Mouse (Mus musculus) hematopoietic stem cell, adult 5-6 weeks (primary cell): ENCODE data around the gene Scube1. TPM values are rescaled to one million over a fixed set of nuclear protein-coding genes. Genes with fewer than 3 reads are reported as not detected.

Experiments used
- ATAC-seq, 2 experiments: fragments of 125-278 bp in 1 of 2; replicated peaks in 1 of 2; 2 replicates each; pipeline ENCODE4 v1.8.0; 2016 to 2017; ENCODE audit warnings: inconsistent platforms in 2 of 2, mild to moderate bottlenecking in 2 of 2, moderate number of reproducible peaks in 2 of 2, low read depth in 1 of 2, moderate TSS enrichment in 1 of 2; ENCODE audit not compliant: low FRiP score in 2 of 2, poor library complexity in 2 of 2, severe bottlenecking in 2 of 2, insufficient read depth in 1 of 2, low TSS enrichment in 1 of 2
- total RNA-seq: library from RNA; stranded (forward); fragments of 172-1452, 232-1000 nt; gene quantifications from 2 replicates; pipeline ENCODE4 v1.2.3, GENCODE M21; 2017

Gene Scube1
- total RNA-seq, 1 experiment from 2014 or later, result not detected

DNA sequence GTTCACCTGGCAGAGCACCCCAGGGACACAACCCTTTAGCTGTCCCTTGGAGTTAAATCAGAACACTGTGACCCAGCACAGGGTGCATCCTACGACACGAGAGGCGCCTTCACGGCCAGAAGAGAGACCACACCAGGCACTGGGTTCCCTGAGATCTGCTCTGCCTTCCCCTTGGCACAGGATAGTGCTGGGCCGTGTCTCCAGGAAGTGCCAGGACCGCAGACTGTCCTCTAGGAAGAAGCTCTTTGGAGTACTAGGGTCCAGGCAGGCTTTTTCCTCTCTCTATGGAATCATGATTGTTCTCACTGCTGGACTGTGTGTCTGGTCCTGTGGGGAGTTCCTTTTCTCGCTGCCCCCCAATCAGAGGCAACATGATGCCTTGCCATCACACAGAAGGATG, 44.5 kb downstream of the Scube1 start:
- no peak for ATAC-seq

DNA sequence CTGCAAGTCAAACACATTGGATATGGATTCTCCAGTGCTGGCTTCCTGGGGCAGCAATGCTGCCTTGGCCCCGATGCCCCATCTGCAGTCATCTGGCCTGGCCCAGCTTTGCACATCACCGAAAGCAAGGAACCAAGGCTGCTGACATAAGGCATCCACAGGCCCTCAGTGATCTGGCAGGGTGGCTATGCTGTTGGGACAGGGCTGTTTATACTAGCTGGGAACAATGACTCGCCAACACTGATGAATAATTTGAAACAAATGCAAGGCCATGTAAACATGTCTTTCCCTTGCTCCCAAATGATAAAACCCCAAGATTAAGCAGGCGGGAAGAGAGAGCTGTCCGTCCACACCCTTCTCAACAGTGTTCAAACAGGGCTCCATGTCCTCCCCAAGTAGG, 45.1 kb downstream of the Scube1 start:
- no peak for ATAC-seq

DNA sequence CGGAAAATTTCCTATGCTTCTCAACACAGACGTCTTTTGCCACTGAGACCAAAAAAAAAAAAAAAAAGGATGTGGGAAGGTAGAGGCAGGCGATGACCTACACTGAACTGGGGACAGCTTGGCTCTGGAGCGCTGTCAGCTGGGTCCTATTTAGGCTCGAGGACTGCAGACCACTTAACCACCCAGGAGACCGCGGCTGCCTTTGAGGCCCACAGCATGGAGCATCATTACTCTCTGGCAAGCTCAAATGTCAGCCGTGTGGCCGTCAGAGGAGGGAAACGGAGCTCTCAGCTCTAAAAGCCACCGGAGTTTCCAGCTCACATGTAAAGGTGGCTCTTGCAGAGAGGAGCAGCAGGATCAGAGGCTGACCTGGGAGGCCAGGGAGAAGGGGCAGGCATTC, 46.2 kb downstream of the Scube1 start:
- ATAC-seq, result no peak

DNA sequence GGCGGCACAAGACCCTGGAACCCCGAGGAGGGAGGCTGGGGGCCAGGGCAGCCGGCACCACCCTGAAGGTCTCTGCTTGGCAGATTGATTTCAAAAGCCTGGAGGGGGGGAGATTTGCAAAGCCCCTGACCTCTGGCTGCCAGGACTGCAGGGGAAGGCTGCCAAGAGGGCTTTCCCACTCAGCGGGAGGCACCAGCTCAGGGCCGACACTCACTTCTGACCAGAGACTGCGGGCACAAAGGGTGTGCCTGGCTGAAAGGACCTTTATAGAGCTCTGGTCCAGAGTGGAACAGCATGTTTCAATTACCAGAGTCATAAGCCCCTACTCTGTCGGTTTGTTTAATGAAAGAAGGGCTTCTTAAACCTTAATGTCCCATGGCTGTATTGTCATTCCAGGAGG, 46.7 kb downstream of the Scube1 start:
- no peak for ATAC-seq

DNA sequence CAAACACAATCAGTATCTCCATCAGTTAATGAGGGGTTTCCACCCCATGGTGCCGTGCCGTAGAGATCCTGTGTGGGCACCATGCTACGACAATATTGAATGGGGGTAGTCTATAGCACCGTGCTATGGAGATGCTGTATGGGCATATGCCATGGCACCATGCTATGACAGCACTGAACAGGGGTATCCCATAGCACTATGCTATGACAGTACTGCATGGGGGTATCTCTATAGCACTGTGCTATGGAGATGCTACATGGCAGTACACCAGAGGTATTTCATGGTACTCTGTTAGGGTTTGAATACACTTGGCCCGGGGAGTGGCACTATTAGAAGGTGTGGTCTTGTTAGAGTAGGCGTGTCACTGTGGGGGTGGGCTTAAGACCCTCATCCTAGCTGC, 47.7 kb downstream of the Scube1 start:
- no peak for ATAC-seq

DNA sequence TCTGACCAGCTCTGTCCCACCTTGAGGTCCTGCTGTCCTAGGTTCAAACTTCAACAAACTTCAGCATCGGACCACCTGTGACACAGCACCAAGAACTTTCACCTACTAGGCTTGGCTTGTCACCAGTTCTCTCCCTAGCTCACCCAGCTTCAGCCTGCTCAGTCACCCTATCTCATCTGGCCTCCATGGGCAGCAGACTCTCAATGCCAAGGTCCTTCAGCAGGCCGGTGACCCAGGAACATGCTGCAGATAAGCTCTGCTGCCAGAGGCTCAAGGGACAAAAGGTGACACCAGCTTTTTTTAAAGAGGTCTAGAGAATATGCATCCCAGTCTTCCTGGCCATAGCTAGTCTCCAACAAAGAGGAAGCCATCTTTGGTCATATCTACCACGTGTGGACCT, 48.5 kb downstream of the Scube1 start:
- no peak for ATAC-seq

DNA sequence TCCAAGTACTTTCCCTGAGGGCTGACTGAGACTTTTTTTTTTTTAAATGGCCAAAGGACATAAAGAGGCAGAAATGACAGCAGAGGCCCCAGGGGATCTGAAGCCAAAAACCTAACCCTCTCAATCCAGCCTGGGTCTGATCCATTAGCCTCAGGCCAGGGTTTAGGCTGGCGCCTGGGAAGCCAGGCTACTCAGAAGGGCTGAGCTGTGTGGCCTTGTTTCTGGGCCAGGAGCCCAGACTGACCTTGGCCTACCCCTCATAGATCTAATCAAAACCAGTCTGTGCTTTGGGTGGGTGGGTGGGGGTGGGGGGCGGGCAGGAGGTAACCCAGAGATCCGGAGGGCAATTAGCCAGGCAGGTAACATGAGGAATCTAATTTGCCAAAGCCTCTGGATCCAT, 51.2 kb downstream of the Scube1 start:
- ATAC-seq, result no peak

DNA sequence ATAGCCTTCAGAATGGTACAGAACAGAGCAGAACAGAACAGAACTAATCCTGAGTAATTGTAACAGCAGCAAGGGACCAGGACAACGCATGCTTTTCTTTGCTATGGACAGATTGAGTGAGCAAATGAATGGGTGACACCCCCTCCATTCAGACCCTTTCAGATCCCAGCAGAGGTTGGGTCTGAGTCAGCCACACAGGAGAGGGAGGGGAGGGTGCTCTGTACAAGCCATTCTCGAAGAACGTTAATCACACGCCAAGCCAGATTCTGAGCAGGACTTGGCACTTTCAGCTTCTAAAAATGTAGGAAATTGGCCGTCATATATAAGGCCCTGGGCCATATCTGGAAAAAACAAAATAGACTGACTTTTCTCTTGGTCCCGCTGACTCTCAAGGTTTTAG, 57.3 kb downstream of the Scube1 start:
- no peak for ATAC-seq

DNA sequence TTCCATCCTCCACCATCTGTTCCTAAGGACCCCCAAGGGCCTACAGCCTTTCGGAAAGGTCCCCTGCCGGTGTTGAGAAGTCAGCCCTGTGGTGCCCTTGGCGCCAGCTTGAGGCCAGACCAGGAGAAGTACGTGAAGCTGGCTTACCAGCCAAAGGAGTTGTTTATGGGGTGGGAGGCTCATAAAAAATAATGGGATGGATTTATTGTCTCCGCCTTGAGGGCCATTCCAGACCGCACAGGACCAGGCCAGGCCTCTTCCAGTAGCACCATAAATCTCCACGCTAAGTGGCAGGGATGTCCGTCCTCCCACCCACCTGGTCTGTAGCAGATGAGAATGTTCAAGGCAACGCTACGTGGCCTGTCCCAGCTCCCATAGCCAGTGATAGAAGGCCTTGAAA, 58.4 kb downstream of the Scube1 start:
- no peak for ATAC-seq

DNA sequence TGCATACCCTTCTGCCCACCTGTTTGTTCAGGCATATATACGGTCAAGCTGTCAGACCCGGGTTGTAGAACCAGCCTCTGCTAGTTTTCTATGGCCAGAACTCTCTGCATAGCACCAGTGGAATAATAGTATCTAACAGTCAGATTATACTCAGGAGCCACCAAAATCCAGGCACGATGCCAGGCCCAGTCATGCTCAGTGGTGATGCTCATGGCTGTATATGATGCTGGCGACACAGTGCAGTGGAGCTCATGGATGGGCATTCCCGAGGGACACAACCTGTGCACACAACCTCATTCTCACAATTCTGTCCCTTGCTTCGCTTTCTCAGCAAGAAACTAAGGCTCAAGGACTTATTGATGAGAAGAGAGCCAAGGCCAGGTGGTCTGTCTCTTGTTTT, 58.8 kb downstream of the Scube1 start:
- ATAC-seq, result no peak

DNA sequence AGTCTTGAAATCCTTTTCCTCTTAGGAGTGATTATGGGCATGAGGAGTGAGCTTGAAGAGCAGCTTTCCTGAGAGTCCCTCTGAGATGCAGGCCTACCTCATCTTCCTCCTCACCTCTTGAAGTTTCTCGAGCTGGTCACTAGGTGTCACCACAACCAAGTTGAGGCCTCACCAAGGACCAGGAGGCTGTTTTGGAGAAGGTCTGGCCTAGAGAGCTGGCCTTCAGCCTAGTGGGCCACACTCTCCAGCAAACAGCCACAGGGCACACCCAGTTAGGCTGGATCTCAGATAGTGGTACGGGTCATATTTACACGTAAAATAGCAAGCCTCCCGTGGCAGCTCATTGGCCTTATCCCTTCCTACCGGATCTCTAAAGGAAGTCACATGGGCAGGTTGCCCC, 60.1 kb downstream of the Scube1 start:
- ATAC-seq, result peak; percentile 51 to 65; a peak in 2 of 4 replicates

DNA sequence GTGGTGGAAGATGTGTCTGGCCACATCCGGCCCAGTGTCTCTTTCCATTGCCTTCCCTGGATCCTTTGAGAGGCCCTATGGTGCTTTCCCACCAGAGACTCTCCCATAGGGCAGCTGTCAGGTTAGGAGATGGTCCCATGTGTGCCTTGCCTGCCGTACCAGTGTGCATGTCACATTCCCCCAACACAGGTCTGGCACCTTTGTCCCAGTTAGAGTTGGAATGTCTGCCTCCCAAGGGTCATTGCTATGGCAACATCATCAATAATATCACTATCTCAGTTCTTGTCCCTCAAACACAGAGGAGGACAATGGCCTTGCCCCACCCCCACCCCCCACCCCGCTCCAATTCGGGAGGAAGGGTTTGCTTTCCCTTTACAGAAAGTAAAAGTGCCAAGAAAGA, 61.8 kb downstream of the Scube1 start:
- ATAC-seq, result no peak

DNA sequence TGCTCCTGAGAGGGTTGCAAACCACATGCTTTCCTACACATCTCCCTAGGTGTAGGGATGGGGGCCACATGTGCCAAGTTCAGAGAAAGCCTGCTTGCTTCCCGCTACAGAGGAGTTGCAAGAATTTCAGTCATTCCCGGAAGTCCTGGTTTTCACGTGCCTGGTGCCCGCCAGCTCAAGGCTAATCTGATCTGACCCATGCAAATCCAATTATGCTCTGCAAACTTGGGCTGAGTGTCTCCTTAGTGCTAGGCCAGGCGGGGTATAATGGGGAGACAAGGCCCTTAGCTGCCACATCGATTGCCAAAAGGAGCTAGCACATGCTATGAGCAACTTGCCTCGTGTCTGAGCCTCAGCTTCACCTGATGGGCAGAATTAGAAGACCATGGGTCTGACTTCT, 62.7 kb downstream of the Scube1 start:
- ATAC-seq, result no peak

DNA sequence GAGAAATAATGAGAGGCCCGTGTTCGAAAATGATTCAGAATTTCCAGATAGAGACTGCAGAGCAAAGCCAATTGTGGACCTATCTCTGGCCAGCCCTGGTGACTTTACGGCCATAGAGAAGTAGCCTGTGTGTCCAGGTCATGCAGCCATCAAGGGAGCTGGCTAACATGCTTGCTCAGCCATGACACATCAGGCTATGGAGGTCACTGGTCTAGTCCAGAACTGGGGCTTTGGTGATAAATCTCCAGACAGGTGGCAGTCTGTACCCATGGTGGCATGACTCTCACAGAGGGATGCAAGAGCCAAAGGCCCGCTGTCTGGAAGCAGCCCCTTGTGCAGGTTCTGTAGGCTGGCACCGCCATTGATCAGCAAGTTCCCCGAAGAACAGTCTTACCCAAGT, 82.3 kb downstream of the Scube1 start:
- no peak for ATAC-seq

DNA sequence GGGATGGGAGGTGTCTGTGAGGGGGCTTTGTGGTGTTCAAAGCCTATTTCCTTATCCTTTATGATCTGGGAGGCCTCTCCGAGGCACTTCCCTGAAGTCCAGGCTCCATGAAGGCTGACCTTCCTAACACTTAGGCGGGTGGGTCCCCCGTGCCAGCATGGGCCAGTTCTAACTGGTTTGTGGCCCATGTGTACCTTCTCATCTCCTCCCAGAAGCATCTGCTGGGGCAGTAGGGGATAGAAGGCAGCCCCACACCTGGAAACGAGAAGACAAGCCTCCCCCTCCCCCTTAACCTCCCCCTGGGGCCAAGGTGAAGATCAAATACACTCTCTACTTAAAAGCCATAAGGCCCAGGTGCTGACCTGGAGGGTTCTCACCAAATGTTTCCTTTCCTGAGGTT, 84.6 kb downstream of the Scube1 start:
- ATAC-seq, result no peak

DNA sequence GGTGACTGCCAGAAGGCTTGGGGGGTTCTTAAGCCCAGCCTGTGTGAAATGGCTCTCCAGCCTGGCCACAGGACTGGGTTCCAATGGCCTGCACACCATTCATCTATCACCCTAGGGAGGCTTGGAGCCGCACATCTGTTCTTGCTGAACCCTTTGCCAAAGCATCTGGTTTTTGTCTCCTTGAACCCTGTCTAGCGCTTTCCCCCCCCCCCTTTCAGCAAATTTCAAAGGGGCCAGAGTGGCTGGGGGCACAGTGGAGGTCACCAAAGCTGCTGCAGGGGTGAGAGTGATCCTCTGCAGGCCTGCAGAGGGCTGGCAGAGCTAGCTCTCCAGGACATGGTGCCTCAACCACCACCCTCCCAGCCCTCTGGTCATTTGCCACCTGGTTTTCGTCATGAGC, 85.7 kb downstream of the Scube1 start:
- ATAC-seq, result no peak

DNA sequence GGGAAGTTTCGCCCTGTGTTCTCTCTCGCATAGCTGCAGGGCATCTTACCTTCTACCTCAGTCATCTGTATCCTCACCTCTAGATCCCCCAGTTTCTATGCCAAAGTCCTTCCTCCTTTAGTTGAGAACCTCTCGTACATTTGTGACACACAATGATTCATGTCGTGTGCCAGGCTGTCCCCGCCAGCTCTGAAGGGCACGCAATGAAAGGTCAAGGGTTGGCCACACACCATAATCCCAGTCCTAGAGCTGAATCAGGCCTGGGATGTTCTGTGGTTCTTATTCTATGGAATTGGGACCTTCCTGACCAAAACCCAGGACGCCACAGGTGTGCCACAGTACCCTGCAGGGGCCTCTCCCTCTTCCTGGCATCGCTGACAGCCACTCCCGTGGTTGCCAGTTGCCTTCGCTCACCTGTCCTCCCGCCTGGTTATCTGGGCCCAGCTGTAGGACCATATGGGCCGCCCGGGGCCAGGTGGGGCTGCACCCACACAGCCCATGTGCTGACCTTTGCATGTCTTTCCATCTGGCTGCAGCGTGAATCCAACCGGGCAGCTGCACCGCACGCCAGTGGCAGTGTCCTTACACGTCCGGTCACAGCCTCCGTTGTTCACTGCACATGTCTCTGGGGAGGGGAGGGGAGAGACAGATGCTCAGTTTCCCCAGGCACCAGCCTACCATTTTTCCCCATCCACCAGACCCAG, 86.5 kb downstream of the Scube1 start:
- ATAC-seq, result no peak

DNA sequence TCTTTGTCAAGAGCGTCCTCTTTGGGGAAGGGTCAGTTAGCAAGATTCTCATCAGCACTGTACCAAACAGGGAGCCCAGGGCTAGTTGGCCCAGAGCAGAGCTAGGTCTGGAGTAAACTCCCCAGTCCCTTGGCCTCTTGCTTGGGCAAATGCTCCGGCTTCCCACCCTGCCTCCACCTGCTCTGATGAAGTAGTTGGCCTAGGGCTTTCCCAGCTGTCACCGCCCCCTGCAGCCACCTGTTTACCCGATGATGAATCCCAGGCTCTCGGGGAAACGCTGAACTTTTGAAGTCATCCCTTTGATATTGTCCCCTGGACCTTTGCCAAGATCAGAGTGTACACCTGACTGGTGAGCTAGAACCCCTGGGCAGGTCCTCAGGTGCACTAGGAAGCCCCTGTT, 88.1 kb downstream of the Scube1 start:
- no peak for ATAC-seq

DNA sequence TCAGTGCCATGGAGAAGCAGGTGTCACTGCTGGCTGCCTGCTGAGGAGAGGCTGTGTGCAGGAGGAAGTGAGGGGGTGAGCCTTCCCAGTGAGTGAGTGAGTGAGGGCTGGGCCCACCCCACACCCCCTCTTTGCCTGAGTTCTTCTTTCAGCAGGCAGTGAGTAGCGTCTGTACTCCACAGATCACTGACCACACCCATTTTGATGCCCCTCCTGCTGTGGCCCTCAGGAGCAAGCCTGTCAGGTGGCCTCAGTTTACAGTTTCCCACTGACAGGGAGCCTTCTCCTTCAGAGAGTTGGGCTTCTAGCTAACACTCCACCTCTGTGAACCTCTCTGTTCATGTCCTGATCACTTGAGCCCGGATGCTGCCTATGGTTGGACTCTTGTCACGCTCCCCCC, 89.6 kb downstream of the Scube1 start:
- no peak for ATAC-seq

DNA sequence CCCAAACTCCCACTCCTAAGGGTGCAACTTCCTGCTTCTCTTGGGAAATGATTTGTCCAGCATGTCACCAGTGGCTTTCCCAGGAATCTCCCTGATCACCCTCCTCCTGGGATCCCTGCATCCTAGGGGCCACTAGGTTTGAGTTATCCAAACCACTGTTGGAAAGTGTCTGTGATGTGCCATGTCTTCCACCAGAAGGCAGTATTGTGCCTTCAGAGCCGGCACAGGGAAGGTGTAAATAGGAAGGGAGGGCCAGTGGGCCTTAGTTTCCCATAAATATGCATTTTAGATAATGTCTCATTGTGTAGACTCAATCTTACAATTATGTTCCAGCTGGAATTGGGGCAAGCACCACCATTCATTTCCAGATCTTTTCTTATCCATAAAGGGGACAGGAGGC, 90.7 kb downstream of the Scube1 start:
- no peak for ATAC-seq
